Mouse (Mus musculus): ENCODE measurements around the gene Pim3. TPM values are rescaled to one million over a fixed set of nuclear protein-coding genes. Genes with fewer than 3 reads are reported as not detected.
A peak's percentile ranks its signal among the peaks of the same experiment; 100 is the strongest.

The Pim3 gene
- polyA plus RNA-seq, 2 experiments from 2014 or later, result 2.6 to 3.6 TPM

DNA sequence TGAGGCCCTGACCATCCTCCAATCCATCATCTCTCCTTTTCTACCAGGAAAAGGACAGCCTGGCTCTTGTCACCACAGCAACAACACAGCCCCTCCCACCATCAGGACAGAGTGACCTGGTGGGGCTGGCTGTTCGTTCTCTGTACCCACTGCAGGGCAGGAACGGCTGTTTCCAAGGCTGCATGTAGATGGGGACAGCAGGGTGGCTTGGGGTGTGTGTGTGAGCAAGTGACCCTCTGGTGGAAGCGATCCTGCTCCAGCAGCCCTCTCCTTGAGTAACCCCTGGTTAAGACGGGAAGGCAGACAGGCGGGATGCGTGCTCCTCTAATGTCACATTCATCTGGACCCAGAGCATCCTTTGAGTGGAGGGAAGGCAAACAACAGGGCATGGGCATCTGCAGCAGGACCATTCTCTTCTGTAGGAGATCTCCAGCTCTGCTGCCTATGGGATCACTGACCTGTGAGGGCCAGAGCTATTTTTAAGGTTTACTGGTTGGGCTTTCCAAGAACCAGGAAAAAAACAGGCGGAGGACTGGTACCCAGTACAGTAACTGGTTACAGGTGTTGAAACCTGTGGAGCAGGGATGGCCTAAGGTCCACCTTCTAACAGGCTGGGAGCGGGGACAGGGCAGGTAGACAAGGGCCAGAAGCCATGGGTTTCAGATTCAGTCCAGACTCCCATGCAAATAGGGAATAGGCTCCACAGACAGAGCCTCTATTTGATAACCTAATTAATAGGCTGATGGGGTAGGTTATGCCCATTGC, 2.6 kb upstream of the Pim3 start:
- no peak for ATAC-seq

DNA sequence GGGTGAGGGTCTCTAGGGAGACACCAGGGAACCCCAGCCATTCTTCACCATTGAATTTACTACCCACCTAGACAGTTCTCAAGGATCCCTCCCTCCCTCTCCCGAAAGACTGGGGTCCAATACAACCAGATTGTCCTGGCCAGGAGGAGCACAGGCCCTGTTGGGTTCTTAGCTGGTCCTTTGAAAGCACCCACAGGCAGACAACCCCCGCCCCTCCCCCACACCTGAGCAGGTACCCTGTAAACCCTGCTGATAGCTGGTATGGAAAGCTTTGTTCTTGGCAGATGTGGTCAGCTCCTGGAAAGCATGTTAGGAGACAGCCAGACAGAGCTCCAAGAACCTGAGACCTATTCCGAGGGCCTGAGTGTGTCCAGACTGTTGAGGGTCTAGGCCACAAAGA, 1.2 kb upstream of the Pim3 start:
- ATAC-seq, result no peak

DNA sequence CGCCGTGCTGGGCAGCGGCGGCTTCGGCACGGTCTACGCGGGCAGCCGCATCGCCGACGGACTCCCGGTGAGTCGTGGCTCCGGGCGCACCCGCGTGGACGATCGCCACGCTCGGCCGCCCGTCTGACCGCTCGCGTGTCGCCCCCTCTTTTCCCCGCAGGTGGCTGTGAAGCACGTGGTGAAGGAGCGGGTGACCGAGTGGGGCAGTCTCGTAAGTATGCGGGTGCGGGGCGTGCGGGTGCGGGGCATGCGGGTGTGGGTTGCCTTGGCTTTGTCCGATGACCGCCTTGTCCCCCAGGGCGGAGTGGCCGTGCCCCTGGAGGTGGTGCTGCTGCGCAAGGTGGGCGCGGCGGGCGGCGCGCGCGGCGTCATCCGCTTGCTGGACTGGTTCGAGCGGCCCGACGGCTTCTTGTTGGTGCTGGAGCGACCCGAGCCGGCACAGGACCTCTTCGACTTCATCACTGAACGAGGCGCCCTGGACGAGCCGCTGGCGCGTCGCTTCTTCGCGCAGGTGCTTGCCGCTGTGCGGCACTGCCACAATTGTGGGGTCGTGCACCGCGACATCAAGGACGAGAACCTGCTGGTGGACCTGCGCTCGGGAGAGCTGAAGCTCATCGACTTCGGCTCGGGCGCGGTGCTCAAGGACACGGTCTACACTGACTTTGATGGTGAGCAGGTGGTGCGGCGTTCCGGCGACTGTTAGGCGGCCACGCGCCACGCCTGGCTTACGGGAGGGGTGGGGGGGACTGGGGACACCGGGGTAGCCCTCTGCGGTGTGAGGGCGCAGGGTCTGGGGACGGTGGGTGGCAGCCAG, 1.1 kb downstream of the Pim3 start:
- ATAC-seq, result no peak

DNA sequence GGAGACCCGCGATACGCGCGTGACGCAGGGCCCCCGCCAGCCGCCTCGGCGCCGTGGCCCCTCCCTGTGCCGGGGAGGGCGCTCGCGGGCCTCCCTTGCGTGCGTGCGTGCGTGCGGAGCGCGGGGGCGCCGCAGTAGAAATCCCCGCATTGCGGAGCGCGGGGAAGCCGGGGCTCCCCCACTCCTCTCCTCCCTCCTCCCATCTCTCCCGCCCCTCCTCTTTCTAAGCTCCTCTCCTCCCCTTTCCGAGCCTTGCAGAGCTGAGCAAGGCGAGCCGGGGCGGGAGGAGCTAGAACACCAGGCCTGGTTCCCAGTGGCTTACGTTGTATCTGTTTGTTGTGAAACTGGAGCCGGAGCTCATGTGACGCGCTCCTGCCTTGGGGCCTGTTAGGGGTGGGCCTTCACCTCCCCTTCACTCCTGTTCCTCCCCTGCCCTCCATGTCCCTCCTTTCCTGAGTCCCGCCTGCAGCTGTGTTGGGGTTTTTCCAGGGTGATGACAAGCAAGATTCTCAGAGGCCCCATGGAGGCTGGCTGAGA, 1.8 kb downstream of the Pim3 start:
- peak; percentile 50 for ATAC-seq

DNA sequence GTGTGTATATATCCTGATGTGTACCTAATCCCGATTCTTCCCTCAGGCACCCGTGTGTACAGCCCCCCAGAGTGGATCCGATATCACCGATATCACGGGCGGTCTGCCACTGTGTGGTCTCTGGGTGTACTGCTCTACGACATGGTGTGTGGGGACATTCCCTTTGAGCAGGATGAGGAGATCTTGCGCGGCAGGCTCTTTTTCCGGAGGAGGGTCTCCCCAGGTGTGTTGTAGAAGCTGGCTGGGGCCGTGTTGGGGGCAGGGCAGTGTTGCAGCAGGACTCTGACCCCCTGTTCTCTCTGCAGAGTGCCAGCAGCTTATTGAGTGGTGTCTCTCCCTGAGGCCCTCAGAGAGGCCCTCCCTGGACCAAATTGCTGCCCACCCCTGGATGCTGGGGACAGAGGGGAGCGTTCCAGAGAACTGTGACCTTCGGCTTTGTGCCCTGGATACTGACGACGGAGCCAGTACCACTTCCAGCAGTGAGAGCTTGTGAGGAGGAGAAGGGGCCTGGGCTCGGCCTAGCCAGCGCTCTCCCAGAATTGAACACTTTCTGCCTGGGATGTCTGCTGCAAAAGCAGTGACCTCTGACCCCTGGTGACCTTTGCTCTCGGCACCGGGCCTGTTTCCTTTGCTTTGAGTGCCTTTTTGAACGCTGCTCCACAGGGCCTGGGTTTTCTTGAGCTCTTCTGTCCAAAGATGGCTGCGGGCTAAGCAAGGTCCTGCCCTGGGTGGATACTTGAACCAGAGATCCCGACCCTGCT, 2.5 kb downstream of the Pim3 start:
- ATAC-seq, result no peak

DNA sequence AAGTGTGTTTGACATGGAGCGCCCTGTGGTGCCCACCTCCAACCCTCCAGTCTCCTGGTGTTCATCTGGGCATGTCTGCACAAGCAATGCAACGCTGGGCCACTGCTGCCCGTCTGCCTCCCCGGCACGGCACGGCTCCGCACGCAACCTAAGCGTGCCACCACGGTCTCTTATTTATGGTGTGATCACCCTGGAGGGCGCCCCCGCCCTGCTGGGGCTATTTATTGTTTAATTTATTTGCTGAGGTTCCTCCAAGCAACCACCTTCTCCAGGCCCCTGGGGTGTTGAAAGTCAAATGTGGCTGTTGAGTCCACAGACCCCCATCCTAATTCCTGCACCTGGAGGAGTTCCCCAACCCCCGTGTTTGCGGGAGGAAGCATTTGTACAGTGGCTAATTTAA, 3.1 kb downstream of the Pim3 start:
- ATAC-seq, result no peak

DNA sequence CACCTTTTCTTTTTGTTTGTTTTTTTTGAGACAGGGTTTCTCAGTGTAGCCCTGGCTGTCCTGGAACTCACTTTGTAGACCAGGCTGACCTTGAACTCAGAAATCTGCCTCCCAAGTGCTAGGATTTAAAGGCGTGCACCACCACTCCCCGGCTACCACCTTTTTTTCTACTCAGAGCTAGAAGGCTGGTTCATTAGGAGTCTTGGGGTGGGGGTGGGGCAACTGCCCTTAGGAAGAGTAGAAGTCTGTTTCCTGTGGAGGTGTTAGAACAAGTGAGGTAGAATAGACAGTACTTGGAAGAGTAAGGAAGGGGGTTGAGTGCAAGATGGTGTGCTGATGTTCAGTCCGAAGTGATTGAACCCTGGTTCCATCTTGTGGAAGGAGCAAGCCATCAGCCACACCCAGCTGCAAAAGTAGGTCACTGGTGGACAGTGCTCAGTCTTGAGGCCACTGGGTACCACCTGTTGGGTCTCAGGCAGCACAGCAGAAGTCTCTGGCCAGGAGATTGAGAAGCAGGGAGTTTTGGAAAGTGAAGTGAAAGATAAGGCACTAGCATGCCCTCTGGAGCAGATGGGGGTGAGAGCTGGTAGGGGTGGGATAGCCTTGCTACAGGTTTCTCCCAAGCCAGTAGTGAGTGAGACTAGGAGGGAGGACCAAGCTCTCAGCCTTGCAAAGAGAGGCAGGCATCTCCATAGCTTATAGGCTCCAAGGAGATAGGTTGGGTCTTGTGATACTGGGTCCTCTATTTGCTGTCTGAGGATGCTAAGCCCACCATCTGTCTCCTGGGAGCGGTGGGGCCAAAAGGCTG, 4.1 kb downstream of the Pim3 start:
- no peak for ATAC-seq

DNA sequence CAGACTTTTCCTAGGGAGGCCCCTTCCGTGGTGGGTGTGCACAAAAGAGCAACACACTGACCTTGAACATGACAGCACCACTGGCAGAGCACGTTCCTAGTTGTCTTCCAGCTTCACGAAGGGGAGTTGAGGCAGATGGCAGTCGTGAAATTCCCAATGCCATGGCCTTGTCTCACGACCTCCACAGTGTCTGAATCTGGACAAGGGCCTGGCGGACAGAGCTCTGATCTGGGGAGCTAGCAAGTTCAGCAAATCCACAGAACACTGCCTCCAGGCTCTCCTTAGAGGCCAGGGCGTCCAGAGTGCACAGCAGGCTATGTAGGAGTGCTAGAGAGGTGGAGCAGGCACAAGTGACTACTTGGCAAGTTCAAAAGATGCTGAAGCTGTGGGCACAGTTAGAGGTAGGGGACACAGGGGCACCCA, 5.0 kb downstream of the Pim3 start:
- ATAC-seq, result no peak

DNA sequence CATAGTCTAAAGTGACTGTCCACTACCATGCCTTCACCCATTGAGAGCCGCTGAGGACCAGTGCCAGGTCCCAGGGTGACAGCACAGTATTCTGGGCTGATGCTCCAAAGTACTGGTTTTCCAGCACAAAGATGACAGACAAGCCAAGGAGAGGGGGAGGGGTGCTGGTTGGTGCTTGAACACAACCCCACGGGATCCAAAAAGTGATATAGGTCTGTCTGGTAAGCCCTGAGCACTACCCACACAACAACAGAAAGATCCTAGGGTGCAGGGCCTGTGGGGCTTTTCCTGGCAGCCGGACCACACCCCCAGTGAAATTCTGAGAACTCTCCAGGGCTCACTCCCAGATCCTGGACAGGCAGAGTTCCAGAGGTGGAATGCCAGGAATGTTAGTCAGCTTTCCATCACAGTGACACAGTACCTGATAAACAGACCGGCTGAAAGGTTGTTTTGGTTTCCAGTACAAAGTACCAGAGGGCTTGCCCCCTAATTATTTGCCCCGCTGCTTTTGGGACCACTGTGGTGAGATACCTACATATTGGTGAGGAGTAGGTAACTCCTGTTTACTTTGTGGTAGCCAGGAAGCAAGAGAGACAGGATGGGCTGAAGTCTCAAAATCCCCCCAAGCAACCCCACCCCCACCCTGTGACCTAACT, 5.5 kb downstream of the Pim3 start:
- no peak for ATAC-seq

DNA sequence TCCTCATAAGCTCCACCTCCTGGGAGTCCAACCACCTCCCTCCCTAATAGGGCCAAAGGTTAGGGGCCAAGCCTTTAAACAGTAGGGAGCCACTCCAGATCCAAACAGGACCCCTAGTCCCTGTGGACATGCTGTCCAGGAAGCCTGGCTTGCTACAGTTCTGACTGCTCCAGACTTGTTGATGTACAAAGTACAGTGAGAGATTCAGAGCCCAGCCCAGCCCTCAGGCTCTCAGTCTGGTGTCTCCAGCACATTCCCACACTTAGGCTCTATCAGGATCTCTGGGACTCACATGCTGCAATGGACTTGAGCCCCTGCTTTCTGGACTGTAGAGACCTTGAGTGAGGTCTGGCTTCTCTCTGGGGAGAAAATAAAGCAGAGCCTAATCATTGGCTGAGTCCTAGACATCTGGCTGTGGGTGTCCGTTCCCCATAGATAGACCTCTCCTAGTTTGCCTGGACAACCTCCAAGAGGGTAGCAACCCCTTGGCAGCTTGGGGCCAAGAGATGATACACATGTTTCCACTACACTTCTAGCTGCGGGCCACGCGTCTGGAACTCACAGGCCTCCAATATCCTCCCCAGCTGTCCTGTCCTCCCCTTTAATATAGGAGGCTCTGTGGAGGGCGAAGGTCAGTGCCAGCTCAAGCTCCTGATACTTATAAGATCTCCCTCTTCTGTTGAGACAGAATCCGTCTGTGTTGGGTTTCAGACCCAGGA, 6.2 kb downstream of the Pim3 start:
- ATAC-seq, result no peak

DNA sequence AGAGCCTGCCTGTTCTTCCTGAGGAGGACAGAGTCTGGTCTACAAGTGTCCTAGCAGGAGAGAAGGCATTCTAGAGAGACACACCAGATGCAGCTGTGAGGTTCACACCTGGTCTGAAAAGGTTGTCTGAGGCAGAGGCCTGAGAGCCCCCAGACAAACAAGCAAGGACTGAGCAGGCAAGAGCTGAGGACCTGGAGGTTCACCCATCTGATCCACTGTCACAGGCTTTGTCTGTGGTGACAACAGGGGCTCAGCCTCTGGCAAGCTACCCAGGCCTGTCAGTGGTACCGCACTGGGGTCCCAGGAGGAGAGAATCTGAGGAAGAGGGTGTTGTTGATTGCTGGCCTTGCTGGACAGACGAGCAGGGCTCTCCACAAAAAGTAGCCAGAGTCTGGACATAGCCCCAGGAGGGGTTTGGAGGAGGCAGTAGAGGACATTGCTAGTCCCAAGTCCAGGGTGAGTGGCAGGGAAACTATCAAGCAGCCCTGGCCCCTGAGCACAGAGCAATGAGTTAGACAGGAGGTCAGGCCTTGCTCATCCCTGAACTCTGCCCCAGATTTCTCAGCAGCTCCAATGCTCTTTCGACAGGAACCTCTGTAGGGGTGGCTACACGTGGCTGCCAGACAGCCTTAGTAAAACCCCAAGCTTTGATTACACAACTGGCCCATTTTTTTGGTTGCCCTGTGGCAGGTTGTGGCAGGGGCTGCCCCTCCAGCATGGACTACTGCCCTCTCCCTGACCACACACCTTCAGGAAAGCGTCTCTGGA, 8.6 kb downstream of the Pim3 start:
- ATAC-seq, result no peak

DNA sequence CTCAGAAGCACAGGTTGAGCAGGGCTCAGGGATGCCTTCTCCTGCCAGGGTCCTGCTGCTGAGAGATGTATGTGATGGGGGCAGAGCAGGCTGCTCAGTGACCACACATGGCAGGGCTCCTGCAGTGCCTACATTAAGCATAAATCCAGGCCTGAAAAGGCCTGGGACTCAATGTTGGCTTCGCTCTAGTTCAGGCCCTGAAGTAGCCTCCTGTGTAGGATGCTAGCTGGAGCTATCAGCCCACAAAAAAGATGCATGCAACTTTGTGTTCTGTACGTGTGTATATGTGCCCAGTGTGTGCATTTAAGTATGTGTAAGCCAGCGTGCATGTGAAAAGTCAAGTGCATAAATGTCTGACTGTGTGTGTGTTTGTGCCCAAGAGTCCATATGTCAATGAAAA, 12.1 kb downstream of the Pim3 start:
- ATAC-seq, result no peak

DNA sequence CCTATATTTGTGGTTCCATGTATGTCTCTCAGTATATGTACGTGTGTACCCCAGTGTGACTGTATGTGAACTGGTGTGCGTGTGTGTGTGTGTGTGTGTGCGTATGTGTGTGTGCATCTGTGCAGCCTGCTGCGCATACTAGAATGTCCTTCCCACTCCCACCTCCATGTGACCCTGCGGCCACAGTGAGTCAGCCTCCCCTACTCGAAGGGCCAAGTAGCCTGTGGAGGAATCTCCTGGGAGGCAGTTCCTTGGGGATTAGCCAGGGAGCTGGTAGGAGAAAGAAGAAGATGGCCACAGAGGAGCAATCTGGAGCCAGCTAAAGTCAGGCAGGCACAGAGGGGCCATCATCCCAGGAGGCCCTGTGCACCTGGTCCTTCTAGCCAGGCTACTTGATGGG, 12.5 kb downstream of the Pim3 start:
- no peak for ATAC-seq

DNA sequence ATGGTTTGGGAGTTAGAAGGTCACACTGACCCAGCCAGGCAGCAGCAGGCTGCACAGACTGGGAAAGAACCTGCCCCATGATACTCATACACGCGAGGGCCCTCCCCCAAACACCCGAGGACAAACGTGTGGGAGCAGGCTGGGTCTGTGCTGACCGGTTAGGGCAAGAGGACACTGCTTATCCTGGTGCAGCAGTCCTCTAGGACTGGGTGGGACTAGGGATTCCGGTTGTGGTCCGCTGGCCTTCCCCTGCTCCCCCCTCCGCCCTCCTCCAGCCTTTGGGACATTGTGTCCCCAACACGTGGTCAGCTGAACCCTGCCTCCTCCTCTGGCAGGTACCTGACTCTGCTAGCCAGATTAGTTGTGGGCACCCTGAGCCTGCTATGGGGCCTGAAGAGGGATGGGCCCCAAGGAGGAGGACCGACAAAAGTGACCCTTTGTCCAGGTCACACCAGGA, 13.7 kb downstream of the Pim3 start:
- no peak for ATAC-seq

DNA sequence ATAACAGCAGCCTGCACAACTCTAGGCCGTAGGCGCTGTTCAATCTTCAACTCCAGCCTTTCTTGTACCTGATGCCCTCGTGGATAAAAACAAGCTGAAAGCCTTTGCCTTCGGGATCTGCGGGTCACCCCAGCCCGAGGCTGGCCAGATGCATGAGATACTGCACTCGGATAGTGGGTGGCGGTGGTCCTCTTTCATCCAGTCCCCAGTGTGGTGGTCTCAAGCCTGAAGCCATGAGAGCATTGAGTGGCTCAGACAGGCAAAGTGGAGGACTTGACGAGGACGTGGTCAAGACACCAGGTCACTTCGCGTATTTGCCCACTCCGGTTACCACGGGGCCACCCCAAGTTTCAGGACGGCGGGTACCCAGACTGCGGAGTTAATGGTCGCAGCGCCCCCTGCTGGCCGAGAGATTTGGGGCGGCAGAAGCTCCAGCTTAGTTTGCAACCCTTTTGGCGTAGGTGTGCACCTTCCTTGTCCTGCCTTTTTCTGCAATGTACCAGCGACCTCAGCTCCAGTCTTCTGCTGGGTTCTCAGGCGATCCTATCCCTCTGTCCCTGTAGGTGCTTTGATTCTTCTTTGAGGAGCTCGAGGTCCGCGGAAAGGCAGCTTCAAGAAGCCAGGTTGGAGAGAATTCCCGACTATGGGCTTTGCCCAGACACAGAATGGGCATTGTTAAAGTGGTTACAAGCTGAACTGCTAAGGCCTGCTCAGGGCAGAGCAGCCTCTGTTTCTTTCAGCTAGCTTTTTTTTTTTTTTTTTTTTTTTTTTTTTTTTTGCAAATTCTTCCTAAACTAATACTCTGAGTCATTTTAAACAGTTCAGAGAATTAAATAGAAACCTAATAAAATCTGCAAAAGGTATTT, 14.4 kb downstream of the Pim3 start:
- peak; percentile 73 for ATAC-seq

DNA sequence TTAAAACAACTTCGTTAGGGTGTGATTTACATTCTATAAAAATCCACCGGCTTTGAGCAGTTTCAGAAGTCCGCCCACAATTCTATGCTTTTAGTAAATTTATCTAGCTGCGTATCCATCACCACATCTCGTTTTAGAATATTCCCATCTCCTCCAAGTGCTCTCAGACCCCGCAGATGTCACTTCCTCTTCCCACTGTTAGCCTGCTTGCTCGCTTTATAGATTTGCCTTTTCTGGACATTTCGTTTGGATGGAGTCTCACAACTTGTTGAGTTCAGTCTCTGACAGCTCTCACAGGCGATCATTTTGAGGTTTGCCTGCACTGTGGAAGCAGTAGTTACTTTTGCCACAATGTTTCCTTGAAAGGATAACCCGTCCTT, 15.0 kb downstream of the Pim3 start:
- ATAC-seq, result no peak

DNA sequence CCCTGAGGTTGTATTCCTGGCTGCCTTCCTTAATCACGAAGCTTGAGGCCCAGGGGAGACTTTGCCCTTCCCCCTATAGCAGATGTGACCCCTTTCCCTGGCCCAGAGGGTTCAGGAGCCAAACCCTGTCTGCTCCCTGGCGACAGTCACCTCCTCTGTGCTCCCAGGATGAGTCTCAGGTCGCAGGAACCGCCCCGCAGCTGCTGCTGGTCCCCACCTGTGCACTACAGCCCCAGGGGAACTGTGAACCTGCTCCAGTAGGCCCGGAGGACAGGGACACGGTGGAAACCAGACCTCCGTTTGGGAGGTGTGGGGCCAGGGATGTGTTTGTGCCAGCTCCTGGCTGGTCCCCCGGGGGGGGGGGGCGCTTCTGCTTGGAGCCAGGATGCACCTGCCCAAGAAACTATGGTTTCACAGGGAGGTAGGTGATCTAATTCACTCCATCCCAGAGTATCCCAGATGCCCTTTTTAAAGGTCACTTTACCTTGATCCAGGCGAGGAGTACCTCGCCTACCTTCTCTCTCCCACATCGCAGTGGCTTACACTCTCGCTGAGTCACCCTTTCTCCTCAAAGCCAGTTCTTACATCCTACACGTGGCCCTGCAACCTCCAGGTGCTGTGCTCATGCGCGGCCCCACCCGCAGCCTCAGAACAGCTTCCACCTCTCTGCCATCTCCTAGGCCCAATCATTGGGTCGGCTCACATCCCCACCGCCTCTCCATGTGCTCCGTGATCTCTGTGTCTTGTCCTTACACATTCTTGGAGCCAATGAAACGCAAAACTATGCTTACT, 19.5 kb downstream of the Pim3 start:
- no peak for ATAC-seq

DNA sequence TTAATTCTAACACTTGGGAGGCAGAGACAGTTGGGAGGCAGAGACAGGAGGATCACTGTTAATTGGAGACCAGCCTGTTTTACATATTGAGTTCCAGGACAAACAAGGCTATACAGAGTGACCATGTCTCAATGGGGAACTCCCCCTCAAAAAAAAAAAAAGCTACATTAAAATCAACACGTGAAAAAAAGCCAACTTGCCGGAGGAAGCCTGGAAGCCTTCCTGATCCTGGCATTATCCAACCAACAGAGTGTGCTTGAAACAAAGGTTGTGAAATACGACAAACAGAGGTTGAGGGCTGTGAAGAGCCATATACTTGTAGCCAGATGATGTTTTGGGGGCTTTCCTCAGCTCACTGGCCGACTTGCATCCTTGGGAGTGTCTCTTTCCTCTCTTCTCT, 20.9 kb downstream of the Pim3 start:
- no peak for ATAC-seq
